Mouse (Mus musculus): ENCODE measurements around the gene Wnk2. TPM values are rescaled to one million over a fixed set of nuclear protein-coding genes. Genes with fewer than 3 reads are reported as not detected.
A peak's percentile ranks its signal among the peaks of the same experiment; 100 is the strongest.

The Wnk2 gene
- polyA plus RNA-seq, 2 experiments: 3.0 to 7.8 TPM

GRCm38 (mm10) chr13:49036928-49037574, 110.8 kb downstream of the Wnk2 start:
- TF ChIP-seq POLR2A (IDR thresholded peaks at IDR 0.05; ENCODE audit: borderline replicate concordance, extremely low read depth, insufficient read depth, insufficient read length): no peak
- H3K4me3 ChIP-seq (replicated peaks; ENCODE audit: low read length): no peak overlapping the region
- no peak overlapping the region for H3K4me2 ChIP-seq (replicated peaks; ENCODE audit: low read depth, low read length, severe bottlenecking)
- H3K9me3 ChIP-seq (ENCODE audit: control insufficient read depth, low read length): no peaks in the 10 kb centered on the region
- ATAC-seq (ENCODE audit: low FRiP score, low read depth) (no peak), DNase-seq (ENCODE audit: low spot score) (peak; percentile 77)
- no peak overlapping the region for H3K9ac ChIP-seq (ENCODE audit: low read depth, low read length, severe bottlenecking)
- H3K27ac ChIP-seq (replicated peaks; ENCODE audit: low read depth, low read length): peak overlapping the region; percentile 55; the same call in 1 of the 2 replicates
- H3K36me3 ChIP-seq (ENCODE audit: control insufficient read depth, insufficient read depth, low read length): peaks cover 5% of the 10 kb centered on the region; the same call in 1 of the 2 replicates
- 69% methylated on average over 7 of the region's 7 CpGs for WGBS
- peaks cover 16% of the 10 kb centered on the region for H3K4me1 ChIP-seq (ENCODE audit: control insufficient read depth, insufficient read depth, low read length)
- H3K27me3 ChIP-seq (ENCODE audit: control insufficient read depth, insufficient read depth, low read length): no peaks in the 10 kb centered on the region

GRCm38 (mm10) chr13:49036436-49036835, 111.4 kb downstream of the Wnk2 start:
- Histone ChIP-seq H3K27me3 (ENCODE audit: control insufficient read depth, insufficient read depth, low read length) (no peaks in the 10 kb centered on the region), H3K9ac (ENCODE audit: low read depth, low read length, severe bottlenecking) (no peak overlapping the region), H3K36me3 (ENCODE audit: control insufficient read depth, insufficient read depth, low read length) (peaks cover 5% of the 10 kb centered on the region; the same call in 1 of the 2 replicates), H3K4me2 (replicated peaks; ENCODE audit: low read depth, low read length, severe bottlenecking) (no peak overlapping the region), H3K4me3 (replicated peaks; ENCODE audit: low read length) (no peak overlapping the region), H3K27ac (replicated peaks; ENCODE audit: low read depth, low read length) (0 out of 2 replicates have a peak overlapping the region, but pooled peaks have one; percentile 33), H3K9me3 (ENCODE audit: control insufficient read depth, low read length) (no peaks in the 10 kb centered on the region), H3K4me1 (ENCODE audit: control insufficient read depth, insufficient read depth, low read length) (peaks cover 16% of the 10 kb centered on the region)
- WGBS: 90% methylated on average over 4 of the region's 4 CpGs
- ATAC-seq (ENCODE audit: low FRiP score, low read depth): no peak
- no peak for DNase-seq (ENCODE audit: low spot score)
- TF ChIP-seq POLR2A (IDR thresholded peaks at IDR 0.05; ENCODE audit: borderline replicate concordance, extremely low read depth, insufficient read depth, insufficient read length): no peak

- WGBS: 89% methylated on average over 2 of the region's 2 CpGs
These were observed 116.8 kb downstream of the Wnk2 start for GRCm38 (mm10) chr13:49031029-49031428.

GRCm38 (mm10) chr13:49028757-49029539, 118.9 kb downstream of the Wnk2 start:
- Histone ChIP-seq H3K4me3 (replicated peaks; ENCODE audit: low read length) (no peak overlapping the region), H3K9me3 (ENCODE audit: control insufficient read depth, low read length) (no peaks in the 10 kb centered on the region), H3K27me3 (ENCODE audit: control insufficient read depth, insufficient read depth, low read length) (no peaks in the 10 kb centered on the region), H3K4me1 (ENCODE audit: control insufficient read depth, insufficient read depth, low read length) (peaks cover 2% of the 10 kb centered on the region; the same call in 1 of the 2 replicates), H3K27ac (replicated peaks; ENCODE audit: low read depth, low read length) (no peak overlapping the region), H3K9ac (ENCODE audit: low read depth, low read length, severe bottlenecking) (no peak overlapping the region), H3K36me3 (ENCODE audit: control insufficient read depth, insufficient read depth, low read length) (no peaks in the 10 kb centered on the region), H3K4me2 (replicated peaks; ENCODE audit: low read depth, low read length, severe bottlenecking) (no peak overlapping the region)
- DNase-seq (ENCODE audit: low spot score) (peak; percentile 5), ATAC-seq (ENCODE audit: low FRiP score, low read depth) (no peak; the same call in 1 of the 2 replicates)
- TF ChIP-seq POLR2A (IDR thresholded peaks at IDR 0.05; ENCODE audit: borderline replicate concordance, extremely low read depth, insufficient read depth, insufficient read length): no peak
- 55% methylated on average over 8 of the region's 8 CpGs for WGBS

More at GRCm38 (mm10) chr13:49031029-49031428, 116.8 kb downstream of the Wnk2 start:
- DNase-seq (ENCODE audit: low spot score) (no peak), ATAC-seq (ENCODE audit: low FRiP score, low read depth) (no peak)
- no peak for TF ChIP-seq POLR2A (IDR thresholded peaks at IDR 0.05; ENCODE audit: borderline replicate concordance, extremely low read depth, insufficient read depth, insufficient read length)
- no peaks in the 10 kb centered on the region for H3K9me3 ChIP-seq (ENCODE audit: control insufficient read depth, low read length)
- H3K4me1 ChIP-seq (ENCODE audit: control insufficient read depth, insufficient read depth, low read length): peaks cover 2% of the 10 kb centered on the region; the same call in 1 of the 2 replicates
- no peak overlapping the region for H3K4me2 ChIP-seq (replicated peaks; ENCODE audit: low read depth, low read length, severe bottlenecking)
- H3K9ac ChIP-seq (ENCODE audit: low read depth, low read length, severe bottlenecking): no peak overlapping the region
- H3K27ac ChIP-seq (replicated peaks; ENCODE audit: low read depth, low read length): no peak overlapping the region
- peaks cover 5% of the 10 kb centered on the region; the same call in 1 of the 2 replicates for H3K36me3 ChIP-seq (ENCODE audit: control insufficient read depth, insufficient read depth, low read length)
- no peak overlapping the region for H3K4me3 ChIP-seq (replicated peaks; ENCODE audit: low read length)
- no peaks in the 10 kb centered on the region for H3K27me3 ChIP-seq (ENCODE audit: control insufficient read depth, insufficient read depth, low read length)

GRCm38 (mm10) chr13:49027057-49027456, 120.8 kb downstream of the Wnk2 start:
- Histone ChIP-seq H3K4me1 (ENCODE audit: control insufficient read depth, insufficient read depth, low read length) (peaks cover 2% of the 10 kb centered on the region; the same call in 1 of the 2 replicates), H3K36me3 (ENCODE audit: control insufficient read depth, insufficient read depth, low read length) (no peaks in the 10 kb centered on the region), H3K9me3 (ENCODE audit: control insufficient read depth, low read length) (no peaks in the 10 kb centered on the region), H3K9ac (ENCODE audit: low read depth, low read length, severe bottlenecking) (no peak overlapping the region), H3K4me2 (replicated peaks; ENCODE audit: low read depth, low read length, severe bottlenecking) (no peak overlapping the region), H3K27me3 (ENCODE audit: control insufficient read depth, insufficient read depth, low read length) (no peaks in the 10 kb centered on the region), H3K4me3 (replicated peaks; ENCODE audit: low read length) (no peak overlapping the region), H3K27ac (replicated peaks; ENCODE audit: low read depth, low read length) (no peak overlapping the region)
- ATAC-seq (ENCODE audit: low FRiP score, low read depth): no peak
- WGBS: 83% methylated on average over 8 of the region's 8 CpGs
- no peak for DNase-seq (ENCODE audit: low spot score)
- no peak for TF ChIP-seq POLR2A (IDR thresholded peaks at IDR 0.05; ENCODE audit: borderline replicate concordance, extremely low read depth, insufficient read depth, insufficient read length)

Data from limb, embryonic 14.5 days (tissue).